Mouse (Mus musculus): ENCODE data around the gene Insig2.

- TF ChIP-seq CTCF (IDR thresholded peaks at IDR 0.05; ENCODE audit: low read depth): no peak
- no peak for TF ChIP-seq EP300 (optimal IDR thresholded peaks at IDR 0.05)
Observed at GRCm38 (mm10) chr1:121330621-121331020, 1.8 kb downstream of the Insig2 start.

All from stomach, postnatal 0 days (tissue).